Mouse (Mus musculus): ENCODE results near the gene Nip7.
"Not testable (repeated sequence)": the region's sequence is repeated elsewhere in the genome, so short reads cannot be mapped to it uniquely, and the experiment has no call there.

Gene Nip7

GRCm38 (mm10) chr8:107056076-107056972 is at the start of gene Nip7, which contains the start of gene Cog8:
Gene Nip7, plus strand, starts transcription at chr8:107056877.
Gene Cog8, minus strand, starts transcription at chr8:107056689.
- DNase-seq, result peak; percentile 97

DNA sequence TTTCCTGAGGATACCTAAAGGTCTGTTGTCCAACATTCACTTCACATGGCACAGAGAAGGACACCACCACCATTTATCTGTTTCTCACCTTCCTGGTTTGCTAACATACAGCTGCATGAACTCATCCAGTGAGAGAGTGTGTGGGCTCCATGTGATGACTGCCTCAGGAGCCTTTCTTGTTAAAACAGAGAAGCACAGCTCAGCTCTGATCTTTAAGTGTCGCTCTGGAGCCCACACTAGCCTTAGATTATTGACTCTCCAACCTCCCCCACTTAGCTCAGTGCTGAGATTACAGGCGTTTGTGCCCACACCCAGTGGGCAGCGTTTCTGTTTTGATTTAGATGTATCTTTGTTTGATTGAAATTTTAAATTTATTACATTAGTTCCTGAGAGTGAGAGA is 48.9 kb upstream of the Nip7 start:
- DNase-seq, result no peak

- DNase-seq, result no peak
Observed at GRCm38 (mm10) chr8:107012666-107013065, 44.0 kb upstream of the Nip7 start.

DNA sequence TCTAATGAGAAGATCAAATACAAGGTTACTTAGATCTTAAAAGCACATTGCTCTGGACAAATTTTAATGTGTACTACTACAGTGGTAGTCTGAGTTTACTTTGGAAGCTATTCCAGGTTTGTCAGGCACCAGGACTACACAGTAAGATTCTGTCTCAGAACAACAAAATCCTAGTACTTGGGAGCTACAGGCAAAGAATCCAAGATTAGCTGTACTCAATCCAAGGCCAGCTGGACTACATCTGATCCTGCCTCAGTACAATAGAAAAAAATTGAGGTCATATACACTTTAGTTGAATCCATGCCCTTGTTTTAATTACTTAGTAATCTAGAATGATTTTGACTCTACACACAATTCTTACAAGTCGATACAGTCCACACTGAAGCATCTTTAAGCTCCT is 41.8 kb upstream of the Nip7 start:
- no peak for DNase-seq

DNA sequence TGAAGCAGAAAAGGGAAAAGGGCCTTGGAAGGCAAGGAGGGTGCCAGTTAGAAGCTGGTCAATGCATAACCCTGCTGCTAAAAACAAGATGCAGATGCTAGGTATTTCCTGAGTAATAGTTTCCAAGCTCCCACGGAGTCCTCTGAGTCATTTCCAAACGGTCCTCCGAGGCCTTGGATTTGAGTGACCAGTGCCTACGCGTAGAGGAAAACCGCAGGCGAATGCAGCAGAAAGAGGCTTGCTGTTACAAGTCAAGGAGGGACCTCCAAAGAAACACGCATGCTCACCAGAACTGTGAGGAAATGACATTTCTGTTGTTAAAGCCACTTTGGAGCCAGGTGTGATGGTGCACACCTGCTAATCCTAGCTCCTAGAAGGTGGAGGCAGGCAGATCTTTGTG is 33.2 kb upstream of the Nip7 start:
- no peak for DNase-seq

GRCm38 (mm10) chr8:107029310-107029709 is 27.4 kb upstream of the Nip7 start:
- no peak for DNase-seq

GRCm38 (mm10) chr8:107030058-107030457 is 26.6 kb upstream of the Nip7 start:
- DNase-seq, result no peak

GRCm38 (mm10) chr8:107030650-107031576 is 25.8 kb upstream of the Nip7 start, which contains the start of gene Vps4a:
Gene Vps4a, plus strand, starts transcription at chr8:107031222.
- peak; percentile 97 for DNase-seq

DNA sequence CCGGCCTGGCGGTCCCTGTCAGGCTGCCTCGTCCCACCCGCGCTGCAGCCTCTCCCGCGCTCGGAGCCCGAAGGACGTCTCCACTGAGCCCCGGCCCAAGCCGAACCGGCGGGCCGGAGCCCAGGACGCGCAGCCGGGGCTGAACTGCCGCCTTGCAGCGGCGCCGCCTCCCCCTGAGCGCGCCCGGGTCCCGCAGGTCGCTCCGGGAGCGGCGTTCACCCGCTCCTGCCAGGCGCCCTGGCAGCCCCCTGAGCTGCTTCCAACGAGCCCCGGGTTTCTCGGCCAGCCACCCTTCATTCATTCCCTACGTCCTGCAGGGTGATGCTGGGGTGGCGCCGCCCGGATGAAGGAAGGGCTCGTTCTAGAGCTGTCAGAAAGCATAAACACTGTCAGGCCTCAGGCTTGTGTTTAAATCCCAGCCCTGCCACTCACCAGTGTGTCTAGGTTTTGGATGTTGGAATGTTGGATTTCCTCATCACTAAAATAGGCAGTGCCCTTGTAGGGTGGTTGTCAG is 25.0 kb upstream of the Nip7 start:
- no peak for DNase-seq

DNA sequence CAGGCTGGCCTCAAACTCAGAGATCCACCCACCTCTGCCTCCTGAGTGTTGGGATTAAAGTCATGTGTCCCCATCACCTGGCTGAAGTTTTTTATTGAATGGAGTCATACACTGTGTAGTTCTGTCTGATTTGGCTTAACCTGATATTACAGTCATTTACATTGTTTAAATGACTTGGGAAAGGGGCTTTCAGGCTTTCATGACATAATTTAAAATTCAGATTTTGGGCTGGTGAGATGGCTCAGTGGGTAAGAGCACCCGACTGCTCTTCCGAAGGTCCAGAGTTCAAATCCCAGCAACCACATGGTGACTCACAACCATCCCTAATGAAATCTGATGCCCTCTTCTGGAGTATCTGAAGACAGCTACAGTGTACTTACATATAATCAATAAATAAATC is 23.1 kb upstream of the Nip7 start:
- not testable (repeated sequence) for DNase-seq

DNA sequence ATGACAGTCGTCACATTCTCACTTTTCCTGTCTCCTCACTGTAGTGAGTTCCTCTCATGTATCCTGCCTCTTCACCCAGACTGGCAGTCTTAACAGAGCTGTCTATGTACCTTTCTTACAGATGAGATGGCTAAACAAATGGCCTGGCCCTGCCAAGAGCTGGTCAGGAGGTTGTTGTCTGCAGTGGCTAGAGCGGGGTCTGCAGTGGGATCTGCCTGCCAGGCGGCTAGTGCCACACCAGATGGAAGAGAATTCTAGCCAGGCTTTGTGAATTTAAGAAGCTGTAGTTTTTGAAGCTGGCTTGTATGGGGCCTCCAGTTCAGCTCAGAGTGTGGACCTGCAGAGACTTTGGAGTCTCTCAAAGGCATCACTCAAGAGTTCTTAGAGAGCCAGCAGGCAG is 21.0 kb upstream of the Nip7 start:
- no peak for DNase-seq

DNA sequence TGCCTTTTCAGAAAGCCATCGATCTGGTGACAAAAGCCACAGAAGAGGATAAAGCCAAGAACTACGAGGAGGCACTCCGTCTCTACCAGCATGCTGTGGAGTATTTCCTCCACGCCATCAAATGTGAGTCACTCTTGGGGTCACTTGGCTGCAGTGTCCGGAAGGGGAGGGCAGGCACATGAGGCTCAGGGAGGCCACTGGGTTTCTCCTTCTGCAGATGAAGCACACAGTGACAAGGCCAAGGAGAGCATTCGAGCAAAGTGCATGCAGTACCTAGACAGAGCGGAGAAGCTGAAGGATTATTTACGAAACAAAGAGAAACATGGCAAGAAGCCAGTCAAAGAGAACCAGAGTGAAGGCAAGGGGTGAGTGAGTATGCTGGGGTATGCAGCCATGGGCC is 20.1 kb upstream of the Nip7 start:
- peak; percentile 45 for DNase-seq

DNA sequence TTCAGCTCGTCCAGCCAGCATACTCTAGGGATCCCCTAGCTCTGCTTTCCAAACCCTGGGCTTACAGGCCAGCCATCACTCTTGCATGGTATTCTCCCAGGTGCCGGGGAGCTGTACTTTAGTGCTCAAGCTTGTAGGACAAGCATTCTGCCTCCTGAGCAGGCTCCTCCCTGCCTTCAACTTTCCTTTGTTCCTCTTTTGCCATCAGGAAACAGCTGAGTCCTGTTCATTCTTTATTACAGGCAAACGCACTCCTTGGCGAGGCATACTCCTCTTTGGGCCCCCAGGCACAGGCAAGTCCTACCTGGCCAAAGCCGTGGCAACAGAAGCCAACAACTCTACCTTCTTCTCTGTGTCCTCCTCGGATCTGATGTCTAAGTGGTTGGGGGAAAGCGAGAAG is 16.0 kb upstream of the Nip7 start:
- DNase-seq, result no peak

- no peak for DNase-seq
Observed at GRCm38 (mm10) chr8:107045478-107045877, 11.2 kb upstream of the Nip7 start.

GRCm38 (mm10) chr8:107046976-107047375 is 9.7 kb upstream of the Nip7 start:
- no peak for DNase-seq

DNA sequence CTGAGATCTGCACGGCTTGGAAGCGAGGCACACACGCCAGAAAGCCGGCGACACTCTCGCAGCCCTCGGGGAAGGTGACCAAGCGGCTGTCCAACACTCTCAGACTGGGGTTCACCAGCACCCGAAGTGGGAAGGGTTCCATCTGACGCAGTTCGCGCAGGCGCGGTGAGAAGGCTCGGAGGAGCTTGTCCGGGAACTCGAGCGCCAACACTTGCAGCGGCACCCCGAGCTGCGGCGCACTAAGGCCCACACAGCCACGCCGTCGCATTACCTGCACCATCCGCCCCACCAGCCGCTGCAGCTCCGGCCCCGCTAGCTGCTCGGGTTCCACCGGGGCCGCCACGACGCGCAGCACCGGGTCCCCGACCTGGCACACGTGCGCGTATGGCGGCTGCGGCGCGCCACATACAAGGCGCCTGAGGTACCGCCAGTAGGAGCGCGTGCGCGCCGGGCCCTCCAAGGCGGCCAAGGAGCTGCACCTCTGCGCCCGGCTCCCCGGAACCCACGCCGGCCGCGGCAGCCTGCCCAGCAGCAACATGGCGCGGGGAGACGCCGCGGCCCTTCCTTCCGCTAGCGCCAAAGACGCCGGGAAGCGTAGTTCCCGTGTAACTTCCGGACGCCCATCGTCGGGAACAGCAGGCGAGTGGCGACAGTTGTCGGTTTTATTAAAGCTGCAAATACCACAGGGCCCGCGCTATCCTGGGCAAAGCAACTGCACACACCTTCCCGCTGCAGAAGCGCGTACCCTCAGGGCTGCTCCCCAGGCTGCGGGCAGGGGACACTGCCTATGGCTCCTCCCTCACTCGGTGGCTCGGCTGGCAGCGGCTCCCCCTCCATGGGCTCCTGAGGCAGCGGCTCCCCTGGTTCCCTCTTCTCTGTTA is 8.4 kb upstream of the Nip7 start, which contains the start of gene Pdf:
Gene Pdf, minus strand, starts transcription at position 554 of the 881 bp plus-strand sequence.
- DNase-seq, result peak; percentile 77

- DNase-seq, result no peak
Observed at GRCm38 (mm10) chr8:107049480-107049879, 7.2 kb upstream of the Nip7 start.

DNA sequence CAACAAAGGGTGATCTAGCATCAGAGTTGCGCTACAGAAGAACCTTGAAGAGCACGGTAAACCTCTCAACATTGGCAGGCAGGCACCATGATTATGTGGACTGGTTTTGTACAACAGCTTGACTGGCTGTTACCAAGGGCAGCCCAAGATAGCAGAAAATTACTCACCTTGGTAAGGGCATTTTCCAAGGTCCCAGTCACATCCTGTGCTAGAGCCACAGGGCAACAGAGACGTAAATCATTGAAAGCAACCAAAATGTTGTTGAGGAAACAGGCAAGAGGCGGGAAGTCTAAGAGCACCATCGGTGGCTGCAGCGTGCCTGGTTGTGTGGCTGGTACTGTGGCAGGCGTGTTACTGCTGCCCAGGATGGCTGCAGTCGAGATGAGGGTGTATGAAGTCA is 4.6 kb upstream of the Nip7 start:
- no peak for DNase-seq

DNA sequence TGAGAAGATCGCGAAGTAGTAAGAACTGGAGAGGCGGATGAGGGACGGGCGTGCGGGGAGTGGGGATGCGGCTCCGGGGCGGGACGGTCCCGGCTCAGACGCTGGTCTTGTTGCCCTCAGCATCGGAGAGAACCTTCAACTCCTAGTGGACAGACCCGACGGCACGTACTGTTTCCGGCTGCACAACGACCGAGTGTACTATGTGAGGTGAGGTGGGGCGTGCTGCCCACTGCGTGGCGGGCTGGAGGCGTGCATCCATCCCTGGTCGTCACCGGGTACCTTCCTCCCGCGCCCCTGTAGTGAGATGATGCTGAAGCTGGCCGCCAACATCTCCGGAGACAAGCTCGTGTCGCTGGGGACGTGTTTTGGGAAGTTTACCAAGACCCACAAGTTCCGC is 294 bp downstream of the Nip7 start:
- DNase-seq, result no peak

DNA sequence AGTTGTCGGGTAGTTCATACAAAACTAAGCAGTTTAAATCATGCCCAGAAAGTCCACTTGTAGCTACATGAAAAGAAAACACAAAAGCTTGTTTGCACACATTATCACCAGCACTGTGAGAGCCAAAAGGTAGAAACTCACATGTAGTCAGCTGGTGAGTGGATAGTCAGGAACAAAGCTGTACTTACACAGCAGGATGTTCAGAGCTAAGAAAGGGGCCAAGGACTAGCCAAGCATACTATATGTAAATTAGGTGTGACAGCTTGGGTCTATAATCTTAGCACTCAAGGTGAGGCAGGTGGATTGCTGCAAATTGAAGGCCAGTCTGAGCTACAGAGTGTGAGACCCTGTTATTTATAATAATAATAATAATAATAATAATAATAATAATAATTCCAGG is 5.9 kb downstream of the Nip7 start:
- no peak for DNase-seq

DNA sequence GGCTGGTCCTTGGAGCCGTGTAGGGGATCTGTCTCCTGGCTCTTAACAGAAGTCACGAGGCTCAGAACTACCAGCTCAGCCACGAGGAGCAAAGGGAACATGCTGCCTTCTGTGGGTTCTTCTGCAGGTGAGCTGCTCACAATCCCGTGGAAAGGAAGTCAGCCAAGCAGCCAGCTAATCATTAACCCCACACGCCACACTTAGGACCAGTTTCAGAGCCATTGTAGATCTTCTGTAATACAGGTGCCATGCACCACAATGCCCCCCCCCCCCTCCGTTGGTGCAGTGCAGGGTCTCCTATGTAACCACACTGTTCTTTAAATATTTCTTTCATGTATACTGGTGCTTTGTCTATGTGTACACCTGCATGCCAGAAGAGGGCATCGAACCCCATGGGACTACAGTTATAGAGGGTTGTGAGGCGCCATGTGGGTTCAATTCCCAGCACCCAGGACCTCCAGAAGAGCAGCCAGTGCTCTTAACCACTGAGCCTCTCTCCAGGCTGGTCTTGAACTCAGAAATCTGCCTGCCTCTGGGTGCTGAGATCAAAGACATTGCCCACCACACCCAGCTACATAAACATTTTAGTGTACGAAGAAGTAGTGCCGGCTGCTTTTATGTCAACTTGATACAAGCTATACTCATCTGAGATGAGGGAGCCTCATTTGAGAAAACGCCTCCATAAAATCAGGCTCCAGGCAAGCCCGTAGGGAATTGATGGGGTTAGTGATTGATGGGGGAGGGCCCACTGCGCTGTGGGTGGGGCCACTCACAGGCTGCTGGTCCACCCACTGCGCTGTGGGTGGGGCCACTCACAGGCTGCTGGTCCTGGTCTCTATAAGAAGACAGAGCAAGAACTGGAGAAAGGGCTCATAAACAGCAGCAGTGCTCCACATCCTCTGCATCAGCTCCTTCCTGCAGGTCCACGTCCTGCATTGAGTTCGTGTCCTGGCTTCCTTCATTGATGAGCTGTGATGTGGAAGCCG is 9.1 kb downstream of the Nip7 start, which contains the start of gene Tmed6:
Gene Tmed6, minus strand, starts transcription at position 134 of the 986 bp plus-strand sequence.
- peak; percentile 89 for DNase-seq

Data from kidney, adult 11 months (tissue).